Mouse (Mus musculus): ENCODE results near the gene Pde7b. TPM values are rescaled to one million over a fixed set of nuclear protein-coding genes. Genes with fewer than 3 reads are reported as not detected.
"Not testable (repeated sequence)": the region's sequence is repeated elsewhere in the genome, so short reads cannot be mapped to it uniquely, and the experiment has no call there.

Pde7b gene
- polyA plus RNA-seq, 3 experiments from 2014 or later, result 0.16 to 1.7 (median 0.34) TPM

DNA sequence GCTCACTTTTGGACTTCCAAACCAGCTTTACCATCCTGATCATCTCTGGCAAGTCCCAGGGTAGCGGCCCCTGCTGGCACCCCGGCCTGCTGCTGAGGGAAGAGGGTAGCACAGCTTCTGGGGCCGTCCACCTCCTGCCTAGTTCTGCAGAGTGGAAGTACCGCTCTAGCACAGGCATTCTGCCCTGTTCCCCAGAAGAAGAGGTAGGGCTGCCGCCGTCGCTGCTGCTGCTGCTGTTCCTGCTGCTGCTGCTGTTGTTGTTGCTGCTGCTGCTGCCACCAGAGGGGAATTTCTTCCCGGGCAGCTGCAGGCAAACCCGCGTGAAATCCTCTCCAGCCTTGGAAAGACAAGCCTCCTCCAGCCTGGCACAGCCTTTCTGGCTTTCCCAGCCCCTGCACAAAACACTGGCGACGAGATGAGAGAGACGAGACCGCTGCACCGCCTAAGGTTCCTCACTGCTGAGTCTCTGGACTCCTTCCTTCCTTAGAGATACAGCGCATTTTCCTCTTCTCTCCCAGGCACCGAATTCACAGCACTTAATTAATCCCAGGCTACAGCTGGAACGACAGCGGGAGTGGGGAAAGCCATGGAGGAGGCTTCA lies 176.8 kb downstream of the Pde7b start:
- no peak for ATAC-seq

DNA sequence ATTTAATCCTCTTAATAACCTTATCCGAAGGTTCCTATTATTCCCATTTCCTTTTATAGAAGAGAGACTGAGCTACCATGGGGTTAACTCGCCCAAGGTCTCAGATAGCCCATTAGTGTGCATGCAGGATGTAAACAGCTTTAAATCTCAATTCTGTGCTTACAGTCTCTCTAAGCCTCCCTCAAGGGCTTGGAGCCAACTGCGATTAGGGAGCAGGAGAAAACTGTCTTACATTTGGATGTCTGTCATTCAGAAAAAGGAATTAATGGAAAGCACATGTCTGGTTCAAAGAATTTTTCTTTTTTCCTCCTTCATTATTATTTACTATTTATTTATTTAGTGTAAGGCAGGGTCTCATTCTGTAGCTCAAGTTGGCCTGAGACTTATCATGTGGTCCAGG lies 181.8 kb downstream of the Pde7b start:
- ATAC-seq, result no peak

DNA sequence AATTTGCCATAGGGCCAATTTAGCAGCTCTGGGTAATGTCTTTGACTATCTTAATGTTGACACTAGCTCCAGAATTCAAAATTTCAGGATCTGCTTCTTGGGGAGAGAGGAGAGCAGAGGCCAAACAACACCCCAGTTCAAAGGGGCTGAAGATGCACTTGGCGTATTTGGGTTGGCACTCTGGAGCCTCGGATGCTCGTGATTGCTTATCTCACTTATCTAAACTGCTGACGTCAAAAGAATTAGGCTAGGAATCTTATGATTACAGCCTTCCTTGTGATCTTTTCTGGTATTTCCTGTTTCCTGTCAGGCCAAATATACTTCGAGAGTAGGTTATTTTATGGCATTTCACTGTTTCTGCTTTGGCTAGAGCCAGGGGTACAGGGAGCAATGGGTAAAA lies 191.1 kb downstream of the Pde7b start:
- ATAC-seq, result no peak

DNA sequence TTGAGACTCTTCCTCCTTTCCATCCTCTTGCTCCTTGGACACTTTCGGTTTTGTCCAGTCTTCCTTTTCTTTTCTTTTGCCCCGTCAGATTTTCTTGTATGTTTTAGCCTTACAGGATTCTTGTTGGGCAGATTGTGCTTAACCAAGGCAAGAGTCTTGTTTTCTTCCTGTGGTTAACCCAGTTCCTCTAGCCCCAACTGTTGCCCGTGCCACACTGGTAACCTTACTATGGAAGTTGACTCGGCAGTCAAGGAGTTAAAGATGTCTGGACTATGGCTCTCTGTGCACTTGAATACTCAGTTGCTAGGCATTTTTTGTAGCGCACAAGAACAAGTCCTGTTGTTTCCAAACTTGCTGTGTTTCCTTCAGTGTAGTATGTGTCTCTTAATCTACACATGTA lies 193.0 kb downstream of the Pde7b start:
- ATAC-seq, result no peak

DNA sequence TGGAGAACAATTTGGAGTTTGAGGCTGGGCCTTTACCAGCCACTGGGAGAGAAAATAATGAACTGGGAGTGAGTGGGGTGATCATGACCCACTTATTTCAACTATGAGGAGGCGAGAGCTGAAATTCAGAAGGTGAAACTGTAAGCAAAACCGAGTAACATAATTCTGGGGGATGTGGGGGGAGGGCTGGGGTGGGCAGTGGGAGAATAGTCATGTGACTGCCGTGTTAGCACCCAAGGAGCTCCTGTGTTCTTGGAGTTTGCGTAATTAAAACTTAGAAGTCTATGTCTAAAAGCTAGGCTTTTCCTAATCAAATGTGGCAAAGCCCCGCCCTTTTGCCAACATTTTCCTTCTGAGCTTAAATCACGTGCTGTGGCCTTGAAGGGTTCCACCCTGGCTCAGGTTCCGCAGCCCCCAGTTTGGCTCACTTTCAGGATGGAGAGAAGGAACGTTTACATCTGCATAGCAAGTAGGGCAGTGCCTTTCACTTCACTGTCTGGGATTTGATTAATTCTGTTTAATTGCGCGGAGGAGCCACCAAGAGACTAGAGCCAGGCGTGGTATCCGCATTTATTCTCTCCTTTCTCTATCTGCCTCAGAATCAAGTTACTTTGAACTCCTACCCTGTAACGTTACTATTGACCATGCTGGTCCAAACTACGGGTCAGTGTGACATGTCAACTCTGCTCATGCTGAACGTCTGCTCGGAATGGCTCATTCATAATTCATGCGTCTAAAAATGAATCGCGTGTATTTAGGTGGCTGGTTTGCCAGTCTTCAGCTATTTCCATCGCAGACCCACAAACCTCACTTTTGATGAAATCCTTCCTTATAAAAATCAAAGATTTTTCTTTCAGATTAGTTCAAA lies 196.1 kb downstream of the Pde7b start:
- no peak for ATAC-seq

DNA sequence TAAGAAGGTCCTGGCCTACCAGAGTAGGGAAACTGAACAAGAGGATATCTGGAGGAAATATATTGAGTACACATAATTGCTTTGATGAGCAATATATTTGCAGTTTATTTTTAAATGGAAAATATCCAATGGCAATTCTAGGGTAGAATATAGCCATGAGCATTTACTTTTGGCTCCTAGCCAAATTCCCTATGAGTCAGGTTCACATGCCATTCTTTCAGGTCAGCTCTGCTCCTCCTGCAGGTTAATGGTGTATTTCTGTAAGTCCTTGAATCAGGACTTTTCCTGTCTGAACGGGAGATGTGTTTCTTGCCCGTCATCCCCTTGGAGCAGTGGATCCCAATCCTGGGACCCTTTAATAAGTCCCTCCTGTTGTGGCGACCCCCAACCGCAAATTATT lies 197.1 kb downstream of the Pde7b start:
- no peak for ATAC-seq

DNA sequence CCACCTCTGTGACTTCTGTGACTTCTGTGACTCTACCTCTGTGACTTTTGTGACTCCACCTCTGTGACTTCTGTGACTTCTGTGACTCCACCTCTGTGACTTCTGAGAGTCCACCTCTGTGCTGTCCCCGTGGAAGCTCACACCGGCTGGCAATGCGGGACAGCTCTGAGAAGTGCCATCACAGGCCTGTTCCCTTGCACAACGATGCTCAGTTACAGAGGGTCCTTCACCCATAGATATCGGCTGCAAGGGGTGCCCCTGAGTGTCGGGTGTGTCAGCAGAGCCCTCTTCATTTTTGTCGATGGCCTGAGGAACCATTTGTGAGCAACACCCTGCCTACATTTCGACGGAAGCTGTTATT lies 206.4 kb downstream of the Pde7b start:
- ATAC-seq, result no peak

DNA sequence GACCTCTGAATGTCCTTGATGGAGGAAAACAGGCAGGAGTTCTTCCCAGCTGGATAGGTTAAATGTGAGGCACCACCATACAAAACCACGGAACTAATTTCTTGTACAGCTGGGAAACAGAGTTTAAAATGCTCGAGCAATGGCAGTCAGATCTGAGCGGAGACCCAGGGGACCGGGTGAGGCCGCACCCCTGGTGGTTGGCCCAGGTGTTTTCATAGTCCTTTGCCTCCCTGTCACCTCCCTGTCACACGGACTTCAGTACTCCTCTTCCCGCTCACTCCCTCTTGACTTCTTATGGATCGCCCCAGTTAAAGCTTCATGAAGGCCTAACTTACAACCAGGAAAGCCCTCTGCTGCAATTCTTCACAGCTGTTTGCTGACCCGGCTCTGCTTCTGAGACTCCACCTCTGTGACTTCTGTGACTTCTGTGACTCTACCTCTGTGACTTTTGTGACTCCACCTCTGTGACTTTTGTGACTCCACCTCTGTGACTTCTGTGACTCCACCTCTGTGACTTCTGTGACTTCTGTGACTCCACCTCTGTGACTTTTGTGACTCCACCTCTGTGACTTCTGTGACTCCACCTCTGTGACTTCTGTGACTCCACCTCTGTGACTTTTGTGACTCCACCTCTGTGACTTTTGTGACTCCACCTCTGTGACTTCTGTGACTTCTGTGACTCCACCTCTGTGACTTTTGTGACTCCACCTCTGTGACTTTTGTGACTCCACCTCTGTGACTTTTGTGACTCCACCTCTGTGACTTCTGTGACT lies 206.9 kb downstream of the Pde7b start:
- ATAC-seq, result not testable (repeated sequence)

DNA sequence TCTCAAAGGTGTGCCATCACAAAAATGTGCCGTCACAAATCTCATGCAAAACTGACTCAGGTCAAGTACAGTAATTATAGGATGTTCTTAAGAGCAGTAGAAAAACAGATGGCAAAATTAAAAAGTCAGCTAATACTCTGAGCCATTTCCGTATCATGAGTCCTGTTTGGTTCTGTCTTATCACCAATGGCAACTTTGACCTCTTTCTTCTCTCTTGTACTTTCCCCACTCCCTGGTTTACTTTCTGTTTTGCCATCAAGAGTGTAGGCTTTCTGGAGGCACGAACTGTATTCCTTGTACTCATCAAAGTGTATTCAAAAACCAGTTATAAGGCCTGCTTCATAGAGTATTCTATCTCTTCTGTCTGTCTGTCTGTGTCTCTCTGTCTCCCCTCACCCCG lies 211.0 kb downstream of the Pde7b start:
- ATAC-seq, result no peak

DNA sequence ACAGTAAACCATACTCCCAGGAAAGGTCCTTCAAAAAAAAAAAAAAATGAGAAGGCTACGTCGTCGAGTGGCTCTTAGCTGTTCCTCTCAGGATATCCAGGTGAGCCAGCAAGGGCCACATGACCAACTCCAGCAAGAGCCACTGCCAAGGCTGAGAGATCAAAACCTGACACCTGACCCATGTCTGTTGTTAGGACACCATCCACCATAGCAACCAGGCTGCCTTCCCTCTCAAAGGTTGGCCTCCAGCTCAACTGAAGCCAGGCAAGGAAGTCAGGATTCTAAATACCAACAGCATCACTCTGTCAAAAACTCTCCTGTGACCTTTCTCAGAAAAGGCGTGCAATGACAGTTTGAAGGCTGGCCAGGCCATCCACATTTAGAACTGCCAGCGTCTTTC lies 211.4 kb downstream of the Pde7b start:
- ATAC-seq, result no peak

DNA sequence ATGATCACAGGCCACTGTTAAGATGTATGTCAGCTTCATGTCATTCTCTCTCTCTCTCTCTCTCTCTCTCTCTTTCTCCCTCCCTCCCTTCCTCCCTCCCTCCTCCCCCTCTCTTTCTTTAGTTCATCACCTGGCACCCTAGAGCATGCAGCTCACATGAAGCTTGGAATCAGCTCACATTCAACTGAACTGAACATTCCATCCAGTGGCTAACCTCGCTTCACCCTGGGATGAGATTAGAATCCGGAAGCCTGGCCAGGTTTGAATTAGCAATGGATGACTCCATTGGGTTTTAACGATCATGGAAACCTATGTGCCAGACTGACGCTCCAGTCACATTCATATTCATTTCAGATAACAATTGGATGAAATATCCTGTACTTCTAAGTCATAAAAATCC lies 215.1 kb downstream of the Pde7b start:
- ATAC-seq, result no peak

DNA sequence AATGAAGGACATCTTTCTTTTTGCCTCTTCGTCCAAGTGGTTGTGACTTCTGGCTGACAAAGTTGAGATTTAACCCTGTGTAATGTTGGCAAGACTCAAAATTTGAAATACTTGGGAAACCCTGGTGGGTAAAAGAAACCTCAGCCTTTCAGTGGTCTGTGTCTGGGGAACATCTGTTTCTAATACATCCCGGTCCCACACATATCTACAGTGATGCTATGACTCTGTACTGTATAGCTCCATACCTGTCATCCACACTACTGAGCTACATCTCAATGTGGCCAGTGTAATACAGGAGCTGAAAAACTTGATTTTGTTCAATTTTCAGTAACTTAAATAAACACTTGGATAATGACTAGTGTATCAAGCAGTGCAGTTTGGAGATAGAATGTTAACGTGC lies 216.4 kb downstream of the Pde7b start:
- ATAC-seq, result no peak

DNA sequence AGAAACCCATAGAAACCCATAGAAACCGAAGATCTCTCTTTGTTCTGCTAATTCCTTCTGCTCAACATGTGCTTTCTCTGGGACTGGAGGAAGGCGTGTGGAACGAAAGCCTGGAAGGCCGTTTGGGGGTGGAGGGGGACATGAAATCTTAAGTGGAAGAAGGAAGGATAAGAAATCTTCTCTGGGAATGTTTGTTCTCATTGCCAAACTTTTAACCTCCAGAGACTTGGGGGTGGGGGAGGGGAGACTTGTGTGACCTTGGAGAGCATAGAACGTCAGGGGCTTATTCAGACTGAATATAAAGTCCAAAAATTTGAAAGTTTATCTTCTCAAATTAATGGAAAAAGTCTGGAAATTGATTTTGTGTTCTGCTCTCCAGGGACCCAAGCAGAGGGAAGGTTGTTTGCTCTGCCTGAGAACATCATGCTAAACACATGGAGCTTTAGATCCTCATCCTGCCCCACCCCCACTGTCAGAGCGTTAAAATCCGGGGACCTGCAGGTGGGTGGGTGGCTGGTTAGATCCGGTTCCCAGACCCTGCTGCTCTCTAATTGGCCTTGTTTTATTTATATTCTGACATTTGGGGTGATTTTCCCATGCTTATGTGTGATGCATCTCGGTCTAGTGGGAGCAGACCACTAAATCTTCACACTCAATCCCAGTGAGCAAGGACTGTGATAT lies 217.0 kb downstream of the Pde7b start:
- ATAC-seq, result no peak

DNA sequence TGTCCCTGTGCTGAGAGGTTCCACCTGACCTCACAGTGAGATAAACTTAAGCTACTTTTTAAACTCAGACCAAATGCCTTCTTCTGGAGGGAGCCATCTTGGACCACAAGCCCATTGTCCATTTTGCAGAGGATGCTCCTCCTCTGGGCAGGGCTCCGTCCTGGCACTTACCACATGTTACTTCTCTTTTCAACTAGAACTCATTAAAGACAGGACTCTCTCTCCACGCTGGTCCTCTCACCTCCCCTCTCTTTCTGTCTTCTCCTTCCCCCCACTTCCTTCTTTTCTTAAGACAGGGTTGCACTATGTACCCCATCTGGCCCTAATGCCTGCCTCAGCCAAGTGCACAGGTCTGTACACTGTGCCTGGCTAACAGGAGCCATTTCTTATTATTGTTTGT lies 217.8 kb downstream of the Pde7b start:
- no peak for ATAC-seq

DNA sequence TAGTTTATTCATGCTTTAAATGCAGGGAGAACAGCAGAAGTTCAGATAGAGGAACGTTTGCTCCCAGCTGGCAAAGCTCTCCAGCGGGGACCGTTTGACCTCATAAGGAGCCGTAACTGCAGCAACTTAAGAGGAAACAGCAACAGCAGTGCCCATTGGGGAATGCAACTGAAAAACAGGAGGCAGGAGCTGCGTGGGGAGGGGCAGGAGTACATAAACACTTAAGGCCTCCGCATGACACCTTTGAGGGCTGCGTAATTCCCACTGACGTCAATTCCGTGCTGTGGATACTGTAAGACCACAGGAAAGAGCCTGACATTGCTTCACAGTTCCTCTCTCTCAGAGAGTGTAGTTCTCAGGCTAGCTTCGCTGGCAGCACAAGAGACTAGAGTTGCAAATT lies 219.4 kb downstream of the Pde7b start:
- ATAC-seq, result no peak

DNA sequence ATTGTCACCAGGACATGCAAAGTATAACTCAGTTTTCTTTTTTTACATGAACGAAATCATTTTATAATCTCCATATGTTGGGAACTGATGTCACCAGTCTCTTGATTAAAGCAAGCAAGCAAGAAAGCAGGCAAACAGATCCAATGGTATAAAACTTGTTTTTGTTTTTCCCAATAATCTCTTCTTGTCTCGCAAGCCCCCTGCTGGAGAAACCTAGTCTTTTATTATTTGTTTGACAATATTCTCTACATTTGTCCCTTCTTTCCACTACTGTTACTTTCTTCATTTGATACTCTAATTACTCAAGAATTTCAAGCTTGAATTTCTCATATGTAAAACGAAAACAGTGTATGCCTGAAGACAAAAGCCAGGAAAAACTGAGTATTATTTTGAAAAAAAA lies 220.1 kb downstream of the Pde7b start:
- ATAC-seq, result no peak

DNA sequence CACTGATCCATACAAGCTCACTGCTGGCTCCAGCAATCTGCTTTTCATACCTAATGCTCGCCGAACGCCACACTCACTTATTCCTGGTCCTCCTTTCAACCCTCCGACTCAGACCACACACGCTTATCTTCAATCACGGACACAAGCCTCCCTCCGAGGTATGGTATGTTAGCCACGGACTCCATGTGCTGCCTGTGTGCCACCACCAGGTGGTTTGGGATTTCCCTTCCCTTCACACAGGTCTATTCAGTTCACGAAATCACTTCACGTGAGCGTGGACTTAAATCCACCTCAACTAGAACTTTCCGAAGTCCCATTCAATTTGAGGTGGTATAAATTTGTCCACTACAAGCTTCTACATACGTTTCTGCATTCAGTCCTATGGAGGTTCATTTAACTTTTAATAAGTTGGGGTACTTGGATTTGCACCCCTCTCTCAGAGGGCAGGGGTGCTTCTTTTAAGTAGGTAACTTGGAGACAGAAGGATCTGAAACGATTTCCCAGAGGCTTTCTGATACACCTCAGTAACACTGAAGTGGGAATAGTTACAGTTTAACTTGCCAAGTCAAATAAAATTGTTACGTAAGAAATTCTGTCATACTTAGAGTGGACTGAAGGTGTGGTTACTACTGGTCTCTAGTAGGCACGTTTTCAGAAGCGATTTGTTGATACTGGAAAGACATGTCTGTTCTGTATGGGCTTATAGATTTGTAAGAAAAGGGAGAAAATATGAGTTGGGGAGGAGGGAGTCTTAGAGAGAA lies 221.4 kb downstream of the Pde7b start:
- ATAC-seq, result no peak

DNA sequence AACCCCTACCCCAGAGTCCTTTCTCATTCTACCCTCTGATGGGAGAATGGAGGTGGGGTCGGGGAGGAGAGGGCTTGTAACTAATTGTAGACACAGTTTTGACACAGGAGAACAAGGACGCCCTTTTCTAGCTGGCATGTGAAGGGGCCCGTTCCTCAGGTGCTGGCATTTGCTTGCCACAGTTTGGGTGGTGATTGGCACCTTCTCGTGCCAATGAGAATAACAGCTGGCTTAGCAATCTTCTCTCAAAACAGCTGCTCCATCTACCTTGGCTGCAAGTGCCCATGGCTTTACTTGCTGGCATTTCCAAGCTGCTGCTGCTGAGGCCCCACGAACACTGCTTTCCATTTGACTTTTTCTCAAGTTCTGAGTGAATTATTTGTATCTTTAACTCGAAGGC lies 223.7 kb downstream of the Pde7b start:
- ATAC-seq, result no peak

DNA sequence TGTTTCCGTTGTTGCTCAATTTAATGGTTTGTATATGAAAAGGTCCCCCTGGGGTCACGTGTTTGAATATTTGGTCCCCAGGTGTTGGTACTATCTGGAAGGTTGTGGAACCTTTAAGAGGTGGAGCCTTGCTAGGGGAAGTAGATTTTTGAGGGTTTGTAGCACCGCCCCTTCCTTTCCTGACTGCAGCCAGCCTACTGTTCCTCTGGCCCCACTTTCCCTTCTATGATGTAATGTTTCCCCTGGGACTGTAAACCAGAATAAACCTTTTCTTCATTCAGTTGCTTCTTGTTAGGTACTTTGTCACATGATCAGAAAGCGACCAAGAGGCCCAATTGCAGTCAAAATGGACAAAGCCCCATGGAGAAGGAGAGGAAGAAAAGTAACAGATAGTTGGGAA lies 229.8 kb downstream of the Pde7b start:
- no peak for ATAC-seq

DNA sequence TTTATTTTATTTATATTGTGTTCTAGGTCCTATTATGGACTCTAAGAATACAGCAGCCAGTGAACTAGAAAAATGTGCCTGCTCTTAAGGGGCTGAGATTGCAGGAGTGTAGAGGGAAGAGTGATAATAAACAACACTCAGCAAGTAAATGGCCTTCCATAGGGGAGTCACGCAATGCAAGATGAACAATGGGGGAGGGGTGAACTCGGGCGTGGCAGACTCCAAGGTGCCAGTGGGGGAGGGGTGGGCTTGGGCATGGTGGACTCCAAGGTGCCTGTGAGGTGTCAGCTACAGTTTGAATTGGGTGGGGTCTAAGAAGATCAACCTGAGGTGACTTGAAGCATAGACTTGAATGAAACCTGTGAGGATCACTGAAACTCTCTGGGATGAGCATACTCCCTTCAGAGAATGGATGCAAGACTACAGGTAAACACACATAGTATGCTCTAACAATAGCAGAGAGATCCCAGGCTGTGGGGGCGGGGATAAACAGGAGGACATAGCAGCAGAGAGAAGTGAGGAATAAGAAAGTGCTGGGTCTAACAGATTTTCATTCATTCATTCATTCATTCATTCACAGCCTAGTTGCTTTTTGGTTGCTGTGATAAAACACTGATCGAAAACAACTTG lies 230.9 kb downstream of the Pde7b start:
- ATAC-seq, result no peak

DNA sequence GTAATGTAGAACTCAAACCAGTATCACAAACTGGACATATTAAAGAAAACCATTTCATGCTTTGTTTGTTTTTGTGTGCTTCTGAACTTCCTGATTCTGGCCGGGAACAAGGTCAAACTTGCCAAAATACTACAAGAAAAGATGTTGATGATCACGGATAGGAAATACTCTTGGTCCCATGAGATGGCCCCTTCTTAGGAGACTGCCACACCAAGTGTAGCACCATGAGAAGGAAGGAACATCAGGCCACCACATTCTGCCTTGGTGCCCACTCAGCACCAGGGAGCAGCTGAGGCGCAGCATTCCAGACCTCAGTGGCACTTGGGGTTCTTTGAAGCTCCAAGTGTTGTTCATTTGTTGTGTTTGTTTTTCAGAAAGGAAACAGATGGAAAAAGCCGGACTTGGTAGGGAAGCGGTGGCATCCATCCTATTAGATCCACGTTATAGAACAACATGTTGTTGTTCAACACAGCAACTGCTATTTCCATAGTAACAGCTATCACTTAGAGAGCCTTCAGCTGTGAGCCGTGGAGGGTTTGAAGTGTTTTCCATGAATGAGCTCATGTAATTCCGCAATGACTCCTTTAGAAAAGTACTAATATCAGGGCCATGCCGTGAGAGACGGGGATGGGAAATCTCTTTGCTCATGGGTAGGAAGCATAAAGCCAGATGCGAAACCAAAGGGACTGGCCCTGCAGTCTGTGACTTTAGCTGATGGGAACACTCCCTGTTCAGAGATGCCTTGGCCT lies 232.5 kb downstream of the Pde7b start:
- no peak for ATAC-seq
